Mouse (Mus musculus) midbrain, embryonic 14.5 days (tissue): ENCODE measurements around the gene C1s1. TPM values are rescaled to one million over a fixed set of nuclear protein-coding genes. Genes with fewer than 3 reads are reported as not detected.
"Not testable (repeated sequence)": the region's sequence is repeated elsewhere in the genome, so short reads cannot be mapped to it uniquely, and the experiment has no call there.

Experiments
- ATAC-seq: fragments of 200-750 bp; cut with Nextera tagmentation; 2 replicates; pipeline ENCODE4 v1.8.0; 2017; ENCODE audit warnings: moderate number of reproducible peaks, moderate library complexity; ENCODE audit not compliant: low FRiP score, low TSS enrichment
- DNase-seq: peaks from one replicate; pipeline ENCODE4 v3.0.0-alpha.2; 2015
- H3K27ac ChIP-seq: fragments of 300-500 bp; sonication (generic); replicated peaks from 2 replicates; pipeline ENCODE4 v1.5.1; 2014; ENCODE audit warnings: mild to moderate bottlenecking, low read depth, low read length, moderate library complexity
- H3K27me3 ChIP-seq: fragments of 300-500 bp; sonication (generic); 2 replicates; pipeline ENCODE4 v1.6.1; 2014; ENCODE audit warnings: low read length, control low read depth, mixed read lengths; ENCODE audit not compliant: control insufficient read depth, insufficient read depth
- H3K36me3 ChIP-seq: fragments of 300-500 bp; sonication (generic); 2 replicates; pipeline ENCODE4 v1.6.1; 2014; ENCODE audit warnings: low read length, control low read depth; ENCODE audit not compliant: control insufficient read depth, insufficient read depth
- H3K4me1 ChIP-seq: fragments of 300-500 bp; sonication (generic); 2 replicates; pipeline ENCODE4 v1.6.1; 2014; ENCODE audit warnings: mild to moderate bottlenecking, antibody characterized with exemption, low read length, control low read depth; ENCODE audit not compliant: control insufficient read depth, insufficient read depth
- H3K4me2 ChIP-seq: fragments of 300-500 bp; sonication (generic); 2 replicates; pipeline ENCODE4 v1.6.1; 2014; ENCODE audit warnings: mild to moderate bottlenecking, low read length, moderate library complexity
- H3K4me3 ChIP-seq: fragments of 300-500 bp; sonication (generic); replicated peaks from 2 replicates; pipeline ENCODE4 v1.5.1; 2014; ENCODE audit warnings: low read depth, low read length
- H3K9ac ChIP-seq: fragments of 300-500 bp; sonication (generic); replicated peaks from 2 replicates; pipeline ENCODE4 v1.6.1; 2014; ENCODE audit warnings: mild to moderate bottlenecking, low read length, moderate library complexity
- H3K9me3 ChIP-seq: fragments of 300-500 bp; sonication (generic); 2 replicates; pipeline ENCODE4 v1.6.1; 2016; ENCODE audit warnings: low read length, control low read depth, mixed read lengths; ENCODE audit not compliant: control insufficient read depth
- WGBS: fragments of 180-500 bp; shearing (Covaris S2); extraction: QIAGEN DNeasy Blood & Tissue Kit; methylation state at CpG from one replicate; pipeline ENCODE4 v1.1.7; 2014; 5-methylcytosine and 5-hydroxymethylcytosine counted together
- polyA plus RNA-seq: library from polyadenylated mRNA; unstranded; fragments of >200 nt; fragmentation: Nextera tagmentation; extraction: Ambion mirVana; gene quantifications from 2 replicates; pipeline ENCODE4 v1.2.1, GENCODE M21; 2014

Gene C1s1
- polyA plus RNA-seq, 1 experiment from 2014 or later: 0.28 TPM

GRCm38 (mm10) chr6:124561611-124562010 is 19.5 kb upstream of the C1s1 start:
- ATAC-seq: not testable (repeated sequence)

GRCm38 (mm10) chr6:124561156-124561555 is 19.0 kb upstream of the C1s1 start:
- not testable (repeated sequence) for H3K27me3 ChIP-seq, H3K9ac ChIP-seq, H3K9me3 ChIP-seq, DNase-seq, H3K4me1 ChIP-seq, H3K36me3 ChIP-seq, H3K27ac ChIP-seq, H3K4me2 ChIP-seq, H3K4me3 ChIP-seq, ATAC-seq
- 84% methylated on average over 4 of the region's 4 CpGs for WGBS

More at GRCm38 (mm10) chr6:124561611-124562010, 19.5 kb upstream of the C1s1 start:
- 91% methylated on average over 2 of the region's 2 CpGs for WGBS
- H3K9ac ChIP-seq, H3K27ac ChIP-seq, H3K4me2 ChIP-seq, H3K9me3 ChIP-seq, H3K27me3 ChIP-seq, H3K36me3 ChIP-seq, H3K4me1 ChIP-seq, H3K4me3 ChIP-seq, DNase-seq: not testable (repeated sequence)

- H3K4me2 ChIP-seq, H3K36me3 ChIP-seq, H3K9ac ChIP-seq, DNase-seq, H3K27ac ChIP-seq, H3K9me3 ChIP-seq, H3K4me1 ChIP-seq, ATAC-seq, H3K27me3 ChIP-seq, H3K4me3 ChIP-seq: not testable (repeated sequence)
- 81% methylated on average over 2 of the region's 2 CpGs for WGBS
Observed at GRCm38 (mm10) chr6:124555956-124556355, 13.8 kb upstream of the C1s1 start.

- no peak overlapping the region for H3K4me3 ChIP-seq
- H3K9me3 ChIP-seq: peaks cover 5% of the 10 kb centered on the region; the same call in 1 of the 2 replicates
- no peak overlapping the region for H3K4me2 ChIP-seq
- 73% methylated on average over 22 of the region's 22 CpGs for WGBS
- no peaks in the 10 kb centered on the region for H3K36me3 ChIP-seq
- no peak overlapping the region for H3K27ac ChIP-seq
- ATAC-seq (no peak), DNase-seq (no peak)
- H3K4me1 ChIP-seq: no peaks in the 10 kb centered on the region
- no peaks in the 10 kb centered on the region for H3K27me3 ChIP-seq
- no peak overlapping the region for H3K9ac ChIP-seq
Observed at GRCm38 (mm10) chr6:124552766-124553165, 10.6 kb upstream of the C1s1 start.

GRCm38 (mm10) chr6:124549023-124549550 is 6.9 kb upstream of the C1s1 start:
- H3K27ac ChIP-seq: no peak overlapping the region
- H3K4me2 ChIP-seq: no peak overlapping the region
- H3K9me3 ChIP-seq: peaks cover 5% of the 10 kb centered on the region; the same call in 1 of the 2 replicates
- no peaks in the 10 kb centered on the region for H3K4me1 ChIP-seq
- no peaks in the 10 kb centered on the region for H3K36me3 ChIP-seq
- no peaks in the 10 kb centered on the region for H3K27me3 ChIP-seq
- H3K9ac ChIP-seq: no peak overlapping the region
- DNase-seq: no peak
- WGBS: 93% methylated on average over 3 of the region's 3 CpGs
- ATAC-seq: no peak
- H3K4me3 ChIP-seq: no peak overlapping the region

GRCm38 (mm10) chr6:124547979-124548378 is 5.8 kb upstream of the C1s1 start:
- H3K27me3 ChIP-seq, H3K4me1 ChIP-seq, H3K4me2 ChIP-seq, ATAC-seq, DNase-seq, H3K4me3 ChIP-seq, H3K36me3 ChIP-seq, H3K9me3 ChIP-seq, H3K9ac ChIP-seq, H3K27ac ChIP-seq: not testable (repeated sequence)
- 100% methylated on average over 2 of the region's 3 CpGs for WGBS

- ATAC-seq: no peak
- no peak for DNase-seq
- no peaks in the 10 kb centered on the region for H3K36me3 ChIP-seq
- no peak overlapping the region for H3K27ac ChIP-seq
- no peak overlapping the region for H3K4me3 ChIP-seq
- H3K4me2 ChIP-seq: no peak overlapping the region
- no peaks in the 10 kb centered on the region for H3K4me1 ChIP-seq
- H3K9ac ChIP-seq: no peak overlapping the region
- H3K27me3 ChIP-seq: no peaks in the 10 kb centered on the region
- no peaks in the 10 kb centered on the region for H3K9me3 ChIP-seq
- 87% methylated on average over 2 of the region's 2 CpGs for WGBS
Observed at GRCm38 (mm10) chr6:124545425-124545824, 3.3 kb upstream of the C1s1 start.

GRCm38 (mm10) chr6:124544466-124544865 is 2.3 kb upstream of the C1s1 start:
- DNase-seq (no peak), ATAC-seq (no peak)
- 85% methylated on average over 5 of the region's 6 CpGs for WGBS
- no peaks in the 10 kb centered on the region for H3K36me3 ChIP-seq
- H3K9ac ChIP-seq: no peak overlapping the region
- no peak overlapping the region for H3K4me2 ChIP-seq
- H3K27ac ChIP-seq: no peak overlapping the region
- H3K27me3 ChIP-seq: no peaks in the 10 kb centered on the region
- H3K4me1 ChIP-seq: no peaks in the 10 kb centered on the region
- no peak overlapping the region for H3K4me3 ChIP-seq
- no peaks in the 10 kb centered on the region for H3K9me3 ChIP-seq

GRCm38 (mm10) chr6:124541176-124541575 is 983 bp downstream of the C1s1 start:
- 86% methylated on average over 2 of the region's 2 CpGs for WGBS
- H3K4me3 ChIP-seq, DNase-seq, H3K36me3 ChIP-seq, H3K27ac ChIP-seq, H3K4me1 ChIP-seq, H3K9me3 ChIP-seq, H3K9ac ChIP-seq, ATAC-seq, H3K4me2 ChIP-seq, H3K27me3 ChIP-seq: not testable (repeated sequence)
